Mouse (Mus musculus) embryonic fibroblast, embryonic 13.5 days (primary cell): ENCODE results near the gene Gm20708.

Experiments used
- CTCF ChIP-seq: IDR thresholded peaks from 2 replicates; pipeline ENCODE4 v1.5.1; 2011; ENCODE audit warnings: mild to moderate bottlenecking, control low read depth, low read length, moderate library complexity, borderline replicate concordance; ENCODE audit not compliant: insufficient read depth
- POLR2A ChIP-seq: IDR thresholded peaks from 2 replicates; pipeline ENCODE4 v1.6.1; 2011; ENCODE audit warnings: low read depth, mild to moderate bottlenecking, control low read depth, low read length, moderate library complexity

- TF ChIP-seq CTCF (no peak), POLR2A (no peak)
Measured at GRCm38 (mm10) chr11:117871376-117871775, 61.9 kb downstream of the Gm20708 start.
